Mouse (Mus musculus) cortical plate, adult 2 months (tissue): Measurements from ENCODE around the gene Rep15. TPM values are rescaled to one million over a fixed set of nuclear protein-coding genes. Genes with fewer than 3 reads are reported as not detected.

Experiments
- H3K27ac ChIP-seq: fragments of 200-500 bp; 2 replicates; pipeline ENCODE4 v1.5.1; 2012; ENCODE audit warnings: low read length, control low read depth, inconsistent platforms; ENCODE audit not compliant: insufficient read depth
- H3K4me1 ChIP-seq: fragments of 200-500 bp; 2 replicates; pipeline ENCODE4 v1.6.1; 2011; ENCODE audit warnings: low read length; ENCODE audit not compliant: control insufficient read depth, insufficient read depth
- H3K4me3 ChIP-seq: fragments of 200-500 bp; 2 replicates; pipeline ENCODE4 v1.5.1; 2011; ENCODE audit warnings: mild to moderate bottlenecking, low read length, control low read depth; ENCODE audit not compliant: insufficient read depth
- CTCF ChIP-seq: fragments of 200-500 bp; IDR thresholded peaks from 2 replicates; pipeline ENCODE4 v1.5.1; 2011; ENCODE audit warnings: mild to moderate bottlenecking, control low read depth, low read length; ENCODE audit not compliant: insufficient read depth; ENCODE audit errors: extremely low read depth
- POLR2A ChIP-seq: fragments of 200-500 bp; IDR thresholded peaks from 2 replicates; pipeline ENCODE4 v1.6.1; 2011; ENCODE audit warnings: mild to moderate bottlenecking, low read length, control low read depth; ENCODE audit not compliant: insufficient read depth; ENCODE audit errors: extremely low read depth
- polyA plus RNA-seq: library from polyadenylated mRNA; depleted of rRNA; stranded (reverse); fragments of >200 nt; gene quantifications from 2 replicates; pipeline ENCODE4 v1.2.3, GENCODE M21; 2012

Rep15 gene
- polyA plus RNA-seq, 1 experiment: 1.5 TPM

DNA sequence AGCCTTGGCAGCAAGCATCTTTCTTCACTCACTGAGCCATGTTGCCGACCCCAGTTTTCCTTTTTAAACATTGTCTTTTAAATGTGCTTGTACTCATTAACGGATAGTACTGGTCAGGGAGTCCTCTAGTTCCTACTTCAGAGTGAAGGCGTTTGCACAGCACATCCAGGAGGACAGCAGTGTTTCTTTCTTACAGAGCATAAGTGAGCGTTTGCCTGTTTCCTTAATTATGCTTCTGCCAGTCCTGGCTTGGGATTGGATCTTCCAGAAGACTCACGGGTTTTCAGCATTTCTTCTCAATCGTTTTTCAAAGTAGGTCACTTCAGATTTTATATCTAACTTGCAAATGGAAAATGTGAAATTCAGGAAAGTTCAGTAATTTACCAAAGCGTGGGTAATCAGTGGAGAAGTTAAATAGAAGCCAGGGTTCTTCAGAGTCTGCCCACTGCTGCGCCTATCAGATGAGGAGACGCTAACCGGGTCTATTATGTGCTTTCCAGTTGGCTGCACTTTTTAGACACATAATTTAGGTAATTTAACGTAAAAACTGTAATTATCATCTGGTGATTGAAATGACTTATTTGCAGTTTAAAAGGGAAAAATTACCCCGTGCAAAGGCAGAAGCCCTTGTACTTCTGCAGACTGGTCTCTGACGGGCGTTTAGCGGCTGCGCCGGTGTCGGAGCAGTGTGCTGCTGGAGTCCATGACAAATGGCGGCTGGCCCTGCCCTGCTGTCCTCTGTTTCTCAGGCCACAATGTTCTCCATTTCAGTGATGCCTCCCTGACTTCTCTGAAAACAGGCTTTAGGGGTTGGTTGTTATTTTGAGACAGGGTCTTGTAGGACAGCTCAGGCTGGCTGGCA is 21.6 kb downstream of the Rep15 start:
- no peak overlapping the region for H3K27ac ChIP-seq
- no peak for TF ChIP-seq CTCF
- no peak for TF ChIP-seq POLR2A
- H3K4me3 ChIP-seq: no peak overlapping the region
- no peaks in the 10 kb centered on the region; the same call in 1 of the 2 replicates for H3K4me1 ChIP-seq

GRCm38 (mm10) chr6:147055374-147055977 is 23.1 kb downstream of the Rep15 start:
- no peaks in the 10 kb centered on the region; the same call in 1 of the 2 replicates for H3K4me1 ChIP-seq
- no peak overlapping the region for H3K27ac ChIP-seq
- H3K4me3 ChIP-seq: no peak overlapping the region
- TF ChIP-seq POLR2A: no peak
- TF ChIP-seq CTCF: no peak

- TF ChIP-seq CTCF (no peak), POLR2A (no peak)
- H3K4me1 ChIP-seq: no peaks in the 10 kb centered on the region; the same call in none of the 2 replicates
These were observed 26.9 kb downstream of the Rep15 start for GRCm38 (mm10) chr6:147059326-147059725.

DNA sequence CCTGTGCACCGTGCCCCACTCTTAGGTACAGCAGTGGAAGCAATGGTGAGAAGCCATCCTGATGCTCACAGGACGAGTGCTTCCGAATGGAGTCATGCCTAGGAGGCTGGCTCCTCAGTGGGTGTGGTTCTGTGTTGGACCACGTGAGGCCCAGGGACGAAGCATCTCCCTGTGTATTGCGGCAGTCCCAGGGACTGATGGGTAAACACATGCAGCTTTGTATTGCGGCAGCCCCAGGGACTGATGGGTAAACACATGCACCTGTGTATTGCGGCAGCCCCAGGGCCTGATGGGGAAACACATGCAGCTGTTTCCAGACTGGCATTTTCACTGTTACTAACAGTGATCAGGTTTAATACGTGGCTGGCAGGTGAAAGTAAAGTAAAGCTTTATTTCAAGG is 29.2 kb downstream of the Rep15 start:
- Histone ChIP-seq H3K4me3 (no peak overlapping the region), H3K4me1 (no peaks in the 10 kb centered on the region; the same call in 1 of the 2 replicates), H3K27ac (no peak overlapping the region)
- TF ChIP-seq CTCF (no peak), POLR2A (no peak)

More at GRCm38 (mm10) chr6:147059326-147059725, 26.9 kb downstream of the Rep15 start:
- Histone ChIP-seq H3K27ac (no peak overlapping the region), H3K4me3 (no peak overlapping the region)

GRCm38 (mm10) chr6:147062034-147062433 is 29.6 kb downstream of the Rep15 start:
- TF ChIP-seq POLR2A (no peak), CTCF (no peak)
- Histone ChIP-seq H3K4me1 (no peaks in the 10 kb centered on the region; the same call in 1 of the 2 replicates), H3K27ac (no peak overlapping the region), H3K4me3 (no peak overlapping the region)

- TF ChIP-seq CTCF: no peak
- no peak for TF ChIP-seq POLR2A
- Histone ChIP-seq H3K4me3 (no peak overlapping the region), H3K27ac (no peak overlapping the region), H3K4me1 (no peaks in the 10 kb centered on the region; the same call in 1 of the 2 replicates)
These were observed 30.3 kb downstream of the Rep15 start for GRCm38 (mm10) chr6:147062694-147063093.

DNA sequence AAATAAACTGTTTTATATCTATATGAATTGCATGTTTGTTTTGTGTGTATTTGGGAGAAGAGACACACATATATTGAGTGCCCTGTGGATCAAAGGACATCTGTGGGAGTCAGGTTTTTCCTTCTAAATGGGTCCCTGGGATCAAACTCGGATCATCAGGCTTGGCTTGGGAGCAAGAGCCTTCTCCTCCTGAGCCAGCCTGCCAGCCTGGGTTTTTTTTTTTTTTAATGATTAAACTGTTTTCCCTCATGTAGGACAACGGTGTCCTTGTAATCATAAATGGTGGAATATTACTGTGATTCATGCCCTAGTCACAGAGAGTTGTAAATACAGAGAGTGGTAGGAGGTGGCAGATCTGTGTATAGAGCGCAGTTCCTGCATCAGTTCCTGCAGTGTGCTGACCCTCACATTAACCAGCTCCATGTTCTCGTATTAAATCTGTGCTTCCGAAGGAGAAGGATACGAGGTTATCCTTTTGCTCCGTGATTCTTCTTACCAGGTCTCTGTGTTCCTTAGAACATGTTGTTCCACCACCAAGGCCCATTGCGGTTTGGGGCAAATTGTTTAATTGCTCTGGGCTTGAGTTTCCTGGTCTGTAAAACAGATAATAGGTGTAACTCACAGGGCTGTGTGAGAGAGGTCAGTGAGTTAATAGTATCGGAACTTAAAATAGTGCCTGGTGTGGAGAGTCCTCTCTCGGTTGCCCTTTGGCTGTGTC is 32.0 kb downstream of the Rep15 start:
- Histone ChIP-seq H3K4me3 (no peak overlapping the region), H3K4me1 (no peaks in the 10 kb centered on the region; the same call in 1 of the 2 replicates), H3K27ac (no peak overlapping the region)
- TF ChIP-seq POLR2A: no peak
- TF ChIP-seq CTCF: no peak

- H3K4me1 ChIP-seq: no peaks in the 10 kb centered on the region; the same call in 1 of the 2 replicates
- TF ChIP-seq POLR2A (no peak), CTCF (no peak)
- H3K27ac ChIP-seq: no peak overlapping the region
- no peak overlapping the region for H3K4me3 ChIP-seq
These were observed 32.5 kb downstream of the Rep15 start for GRCm38 (mm10) chr6:147064944-147065261.

- TF ChIP-seq CTCF (no peak), POLR2A (no peak)
- no peak overlapping the region for H3K4me3 ChIP-seq
- H3K27ac ChIP-seq: no peak overlapping the region
- H3K4me1 ChIP-seq: no peaks in the 10 kb centered on the region
These were observed 43.5 kb downstream of the Rep15 start for GRCm38 (mm10) chr6:147075808-147076387.
